10 mouse cellular contexts compared by ENCODE assay signal in the genomic region with DNA sequence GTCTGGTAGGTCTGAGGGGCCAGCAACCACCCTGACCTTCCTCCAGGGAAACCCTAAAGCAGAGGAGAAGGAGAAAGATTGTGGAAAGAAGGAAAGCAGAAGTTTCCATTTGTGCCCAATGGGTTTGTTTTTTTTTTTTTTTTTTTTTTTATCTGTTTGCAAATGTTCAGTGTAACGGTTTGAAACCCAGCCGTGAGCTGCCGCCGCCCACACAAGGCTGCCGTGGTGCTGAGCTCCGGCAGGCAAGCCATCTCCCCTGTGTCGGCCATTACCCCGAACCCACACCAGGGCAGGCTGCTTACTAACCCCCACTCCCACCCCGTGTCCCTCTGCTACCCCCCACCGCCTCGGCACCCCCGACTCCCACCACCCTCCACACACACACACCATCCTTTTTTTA. TPM values are rescaled to one million over a fixed set of nuclear protein-coding genes. Genes with fewer than 3 reads are reported as not detected.
DNase-seq lines count a peak whose midpoint lies in the region; TF ChIP-seq lines count a peak whose summit lies in the region.
"Had no signal": no experiment of that assay in that cellular context is flagged by ENCODE, and none has a peak within 500 bp of the region (broad histone marks: within the 10 kb centered on the region; RNA-seq: fewer than 3 reads in every experiment).

No protein-coding gene starts in this region.

- H3K9me3 ChIP-seq in ES-E14 (ENCODE audit: control insufficient read depth, insufficient read depth, low read depth, low read length) = no peaks in the 10 kb centered on the region
- H3K9me3 ChIP-seq: hindbrain, embryonic 12.5 days; neural tube, embryonic 15.5 days had no signal

- peak overlapping the region; percentile 30 to 56; a peak in 2 of 4 replicates for H3K4me3 ChIP-seq in ES-E14 (ENCODE audit: insufficient read depth in 1 of 2, low read depth in 1 of 2, low read length in 2 of 2, poor library complexity in 1 of 2, severe bottlenecking in 1 of 2)
- H3K4me3 ChIP-seq: hindbrain, embryonic 12.5 days; neural tube, embryonic 15.5 days had no signal

- H3K27ac ChIP-seq in ES-E14 (ENCODE audit: insufficient read depth, low read depth, low read length, poor library complexity, severe bottlenecking) = no peak overlapping the region
- H3K27ac ChIP-seq: hindbrain, embryonic 12.5 days; neural tube, embryonic 15.5 days had no signal

- H3K36me3 ChIP-seq in ES-E14 (ENCODE audit: control insufficient read depth, insufficient read depth, low read length, poor library complexity, severe bottlenecking) = no peaks in the 10 kb centered on the region
- H3K36me3 ChIP-seq: hindbrain, embryonic 12.5 days; neural tube, embryonic 15.5 days had no signal

- H3K4me1 ChIP-seq in ES-E14 (ENCODE audit: control insufficient read depth in 2 of 2, insufficient read depth in 2 of 2, low read length in 2 of 2, poor library complexity in 1 of 2) = peaks cover 0 to 1% of the 10 kb centered on the region in 2 experiments; a peak in 1 of 4 replicates
- H3K4me1 ChIP-seq: neural tube, embryonic 15.5 days had no signal

- DNase-seq in left cerebral cortex, adult 18-20 months (ENCODE audit: low spot score in 2 of 2) = peak; percentile 56 to 69
- no peak for DNase-seq in left cerebral cortex, adult 11 months (ENCODE audit: low spot score)
- no peak for DNase-seq in ES-E14 (ENCODE audit: low read depth, low spot score)
- DNase-seq in layer of hippocampus, adult 18-20 months (ENCODE audit: low spot score in 2 of 2) = peak; percentile 60 to 82
- DNase-seq in right cerebral cortex, postnatal 14 days = peak; percentile 62
- no peak for DNase-seq in MN1 (ENCODE audit: low spot score)
- no peak for DNase-seq in urinary bladder, postnatal 10 days (ENCODE audit: low spot score)
- DNase-seq in cerebellum, postnatal 4 days (ENCODE audit: low spot score in 2 of 2) = no peak

- H3K9ac ChIP-seq in ES-E14 (ENCODE audit: insufficient read depth, low read depth, low read length, poor library complexity, severe bottlenecking) = peak overlapping the region; percentile 51; the same call in 1 of the 2 replicates
- H3K9ac ChIP-seq: hindbrain, embryonic 12.5 days; neural tube, embryonic 15.5 days had no signal

- in situ Hi-C loops in ES-E14 (cut with MboI; ENCODE audit: low sequenced_read_pairs in 2 of 2, unreplicated experiment in 2 of 2) = no loop called here

TF ChIP-seq in ES-E14, 5 proteins besides CTCF, POLR2A, EP300 and RAD21:
- TF ChIP-seq ZNF384 (IDR thresholded peaks at IDR 0.05; ENCODE audit: low read depth, low read length) = 0 out of 2 replicates have a peak, but pooled peaks have one; percentile 39
- TF ChIP-seq MAFK (IDR thresholded peaks at IDR 0.05; ENCODE audit: insufficient read depth, low read depth, low read length) = no peak
- no peak for TF ChIP-seq ZC3H11A (IDR thresholded peaks at IDR 0.05; ENCODE audit: borderline replicate concordance, low read depth, low read length)

RNA-seq across cellular contexts. Expression of a gene that starts 44.9 kb away (rescaled TPM):
- 10 to 100 TPM; 16.4 to 19.0 TPM for total RNA-seq in left cerebral cortex, adult 18-20 months (2021)
- 0.05 TPM in 1 of 2 replicates, not detected in the other for total RNA-seq in ES-E14 (2012; rRNA removed)
- 10 to 100 TPM; 24.0 to 26.3 TPM for total RNA-seq in layer of hippocampus, adult 18-20 months (2021)

Comparison
In these comparisons a context has a peak if more than half of its experiments do, and no peak if none do; other contexts are left out.
1. DNase-seq: peak in left cerebral cortex, adult 18-20 months (2 of 2), layer of hippocampus, adult 18-20 months (2 of 2) and right cerebral cortex, postnatal 14 days (single experiment); none in left cerebral cortex, adult 11 months (single experiment), ES-E14 (single experiment), MN1 (single experiment), urinary bladder, postnatal 10 days (single experiment) and cerebellum, postnatal 4 days (0 of 2).
2. RNA of a gene that starts 44.9 kb away (total RNA-seq): 24.0 to 26.3 TPM in layer of hippocampus, adult 18-20 months and 16.4 to 19.0 TPM in left cerebral cortex, adult 18-20 months; 0.05 TPM in ES-E14; every median in the first group is over 10 times any median in the second.